In the genomic region with DNA sequence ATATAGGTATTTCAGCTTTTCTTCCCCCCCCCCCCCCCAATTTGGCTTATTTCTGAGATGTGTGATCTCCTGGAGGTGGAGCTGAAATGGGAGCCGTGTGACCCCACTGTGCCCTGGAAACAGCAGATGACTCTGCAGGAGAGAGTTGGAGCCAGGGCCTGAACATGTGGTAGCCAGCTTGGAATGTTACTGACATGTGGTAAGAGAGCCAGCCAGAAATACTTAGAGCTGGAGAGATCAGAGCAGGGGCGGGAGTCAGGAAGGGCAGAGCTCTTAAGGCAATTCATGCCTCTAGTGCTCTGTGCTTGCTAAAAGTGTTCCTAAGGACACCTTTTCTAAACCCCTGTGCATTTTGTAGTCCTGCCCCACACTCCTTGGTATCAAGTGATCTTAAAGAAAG, we compare ENCODE assay signal across 9 mouse cellular contexts. TPM values are rescaled to one million over a fixed set of nuclear protein-coding genes. Genes with fewer than 3 reads are reported as not detected.
DNase-seq lines count a peak whose midpoint lies in the region; ATAC-seq and TF ChIP-seq lines count a peak whose summit lies in the region.
"Had no signal": no experiment of that assay in that cellular context is flagged by ENCODE, and none has a peak within 500 bp of the region (broad histone marks: within the 10 kb centered on the region; RNA-seq: fewer than 3 reads in every experiment).

No protein-coding gene starts in this region.

- H3K27ac ChIP-seq in midbrain, postnatal 0 days (ENCODE audit: low read depth, low read length) = no peak overlapping the region
- H3K27ac ChIP-seq in midbrain, embryonic 11.5 days (ENCODE audit: low read depth, low read length) = no peak overlapping the region
- H3K27ac ChIP-seq in midbrain, embryonic 15.5 days = no peak overlapping the region

- no peak overlapping the region for H3K9ac ChIP-seq in midbrain, postnatal 0 days (replicated peaks; ENCODE audit: low read length, poor library complexity, severe bottlenecking)
- no peak overlapping the region for H3K9ac ChIP-seq in midbrain, embryonic 11.5 days (ENCODE audit: low read length)
- H3K9ac ChIP-seq in midbrain, embryonic 15.5 days = no peak overlapping the region

- no peaks in the 10 kb centered on the region for H3K9me3 ChIP-seq in midbrain, postnatal 0 days (ENCODE audit: low read length)
- no peaks in the 10 kb centered on the region for H3K9me3 ChIP-seq in midbrain, embryonic 11.5 days (ENCODE audit: control insufficient read depth, low read length)
- no peaks in the 10 kb centered on the region for H3K9me3 ChIP-seq in midbrain, embryonic 15.5 days

- 87% methylated on average over 2 of the region's 2 CpGs for WGBS in midbrain, postnatal 0 days
- 49% methylated on average over 2 of the region's 2 CpGs for WGBS in midbrain, embryonic 11.5 days
- WGBS in midbrain, embryonic 15.5 days = 84% methylated on average over 2 of the region's 2 CpGs

- H3ac ChIP-seq in myocyte (ENCODE audit: control insufficient read depth, insufficient read length) = no peak overlapping the region

- peak; percentile 17 for DNase-seq in midbrain, postnatal 0 days (ENCODE audit: low spot score)
- no peak for DNase-seq in midbrain, embryonic 11.5 days (ENCODE audit: low spot score, missing footprints)
- peak; percentile 85 for DNase-seq in fibroblast of lung, adult 2 months (ENCODE audit: low read depth)
- peak; percentile 53 for DNase-seq in heart, postnatal 25 days (ENCODE audit: low spot score)
- DNase-seq in c-Kit-positive CD71-positive TER-119-positive erythroid progenitor cells, embryonic 14.5 days (ENCODE audit: low spot score) = no peak
- no peak for DNase-seq in adrenal gland, adult 2 months

- no peak for ATAC-seq in midbrain, postnatal 0 days (ENCODE audit: low FRiP score)
- no peak for ATAC-seq in midbrain, embryonic 11.5 days (ENCODE audit: low FRiP score)
- ATAC-seq in midbrain, embryonic 15.5 days (replicated peaks) = no peak

- intact Hi-C loops in heart, postnatal 25 days (cut with DNase I) = no loop called here

- no peak for TF ChIP-seq CTCF in midbrain, postnatal 0 days (IDR thresholded peaks at IDR 0.05)

- H3K27me3 ChIP-seq in midbrain, postnatal 0 days (ENCODE audit: insufficient read depth, low read length) = no peaks in the 10 kb centered on the region
- H3K27me3 ChIP-seq in midbrain, embryonic 11.5 days (ENCODE audit: control insufficient read depth, insufficient read depth, low read length) = no peaks in the 10 kb centered on the region
- no peaks in the 10 kb centered on the region for H3K27me3 ChIP-seq in myocyte (ENCODE audit: control insufficient read depth, insufficient read depth, insufficient read length)
- H3K27me3 ChIP-seq in midbrain, embryonic 15.5 days (replicated peaks) = no peaks in the 10 kb centered on the region

- H3K4me3 ChIP-seq in midbrain, postnatal 0 days (ENCODE audit: low read depth, low read length) = no peak overlapping the region
- H3K4me3 ChIP-seq in midbrain, embryonic 11.5 days (ENCODE audit: low read depth, low read length) = no peak overlapping the region
- no peak overlapping the region for H3K4me3 ChIP-seq in myocyte
- no peak overlapping the region for H3K4me3 ChIP-seq in midbrain, embryonic 15.5 days
- H3K4me3 ChIP-seq: erythroblast, embryonic 14.5 days had no signal

- H3K4me2 ChIP-seq in midbrain, postnatal 0 days (ENCODE audit: low read depth, low read length, poor library complexity, severe bottlenecking) = no peak overlapping the region
- H3K4me2 ChIP-seq in midbrain, embryonic 11.5 days = no peak overlapping the region
- peak overlapping the region; percentile 30 for H3K4me2 ChIP-seq in myocyte (ENCODE audit: low read depth)
- no peak overlapping the region for H3K4me2 ChIP-seq in midbrain, embryonic 15.5 days

- no peaks in the 10 kb centered on the region for H3K79me2 ChIP-seq in myocyte (ENCODE audit: control insufficient read depth, insufficient read depth)

- TF ChIP-seq POLR2A in myocyte (IDR thresholded peaks at IDR 0.05; ENCODE audit: insufficient read length, low read depth) = no peak

- H3K4me1 ChIP-seq in midbrain, postnatal 0 days (ENCODE audit: insufficient read depth, low read length) = no peaks in the 10 kb centered on the region
- no peaks in the 10 kb centered on the region for H3K4me1 ChIP-seq in midbrain, embryonic 11.5 days (ENCODE audit: control insufficient read depth, insufficient read depth, low read length)
- no peaks in the 10 kb centered on the region for H3K4me1 ChIP-seq in midbrain, embryonic 15.5 days

- H3K36me3 ChIP-seq in midbrain, postnatal 0 days (ENCODE audit: insufficient read depth, low read length) = peaks cover 33% of the 10 kb centered on the region
- 0 out of 2 replicates have a peak, but pooled peaks cover 2% of the 10 kb centered on the region for H3K36me3 ChIP-seq in midbrain, embryonic 11.5 days (ENCODE audit: control insufficient read depth, insufficient read depth, low read length)
- H3K36me3 ChIP-seq in myocyte (ENCODE audit: control insufficient read depth, insufficient read depth) = peaks cover 44% of the 10 kb centered on the region
- H3K36me3 ChIP-seq in midbrain, embryonic 15.5 days (replicated peaks) = peaks cover 24% of the 10 kb centered on the region

TF ChIP-seq in myocyte, 11 proteins besides CTCF, POLR2A, EP300 and RAD21:
- TF ChIP-seq SRF (IDR thresholded peaks at IDR 0.05; ENCODE audit: control insufficient read depth, insufficient read length, low read depth) = no peak
- peak in 1 of 3 experiments; percentile 69 for TF ChIP-seq MYOG (IDR thresholded peaks at IDR 0.05; ENCODE audit: control insufficient read depth in 1 of 3, insufficient read depth in 1 of 3, insufficient read length in 2 of 3, low read depth in 2 of 3)
- peak in 2 of 3 experiments; percentile 61 to 66 for TF ChIP-seq MYOD1 (IDR thresholded peaks at IDR 0.05; ENCODE audit: control insufficient read depth in 1 of 3, insufficient read length in 2 of 3, low read depth in 2 of 3)
- TF ChIP-seq USF1 (IDR thresholded peaks at IDR 0.05; ENCODE audit: low read depth) = peak; percentile 31
- TF ChIP-seq E2F4 (IDR thresholded peaks at IDR 0.05; ENCODE audit: insufficient read depth) = no peak

RNA-seq across cellular contexts. Expression of gene Mrc2, which starts 10.0 kb away (rescaled TPM):
- total RNA-seq in midbrain, postnatal 0 days (2014; rRNA removed) = 16.8 and 20.5 TPM in 2 replicates
- 3.4 TPM in 2 replicates for polyA plus RNA-seq in midbrain, postnatal 0 days (2015; fragmentation: Nextera tagmentation; extraction: Ambion mirVana)
- polyA plus RNA-seq in midbrain, embryonic 11.5 days (2014; fragmentation: Nextera tagmentation; extraction: Ambion mirVana) = 6.7 and 7.0 TPM in 2 replicates
- 10 to 100 TPM; 20.9 to 23.4 TPM for total RNA-seq in heart, postnatal 25 days (2021)
- polyA plus RNA-seq in myocyte (2012; fragmentation: generic; extraction: Trizol) = 47.7 TPM
- polyA plus RNA-seq in midbrain, embryonic 15.5 days (2015; fragmentation: Nextera tagmentation; extraction: Ambion mirVana) = 5.8 and 6.8 TPM in 2 replicates
- 10 to 100 TPM; 17.0 to 24.9 TPM for total RNA-seq in adrenal gland, adult 2 months (2021)
- polyA plus RNA-seq in adrenal gland, adult 2 months (2012; rRNA removed) = 30.2 and 35.7 TPM in 2 replicates

Comparison
In these comparisons a context has a peak if more than half of its experiments do, and no peak if none do; other contexts are left out.
1. DNase-seq: peak in midbrain, postnatal 0 days (single experiment), fibroblast of lung, adult 2 months (single experiment) and heart, postnatal 25 days (single experiment); none in midbrain, embryonic 11.5 days (single experiment), c-Kit-positive CD71-positive TER-119-positive erythroid progenitor cells, embryonic 14.5 days (single experiment) and adrenal gland, adult 2 months (single experiment).